Mouse (Mus musculus) adrenal gland, postnatal 25 days (tissue): Measurements from ENCODE around the gene Tbc1d2. TPM values are rescaled to one million over a fixed set of nuclear protein-coding genes. Genes with fewer than 3 reads are reported as not detected.

Source experiments
- total RNA-seq: library from RNA; stranded (reverse); gene quantifications from 2 replicates; pipeline ENCODE4 v1.2.3, GENCODE M21; 2021

Gene Tbc1d2
- total RNA-seq, 1 experiment from 2014 or later, result 2.9 TPM

Other genes starting within 250 kb of the Tbc1d2 start
- gene Hemgn, start 236.7 kb downstream of the Tbc1d2 start, total RNA-seq, result not detected in 2 replicates
- 140 and 161 TPM in 2 replicates for gene Anp32b, start 199.3 kb downstream of the Tbc1d2 start, total RNA-seq
- 35.0 and 38.5 TPM in 2 replicates for gene Nans, start 161.0 kb downstream of the Tbc1d2 start, total RNA-seq
- gene Trim14, start 114.1 kb downstream of the Tbc1d2 start, total RNA-seq, result 3.3 and 5.1 TPM in 2 replicates
- gene Coro2a, start 48.0 kb downstream of the Tbc1d2 start, total RNA-seq, result 2.4 and 3.5 TPM in 2 replicates